Mouse (Mus musculus) macrophage (primary cell): ENCODE measurements at regions not wholly inside any gene's neighbourhood (a gene's known extent, or its start where the extent isn't known, plus 50 kb on each side); places are given as distances from the start of the nearest gene placed in this dataset.

ENCODE experiments used
- H3K27ac ChIP-seq: fragments of 350-480 bp; formaldehyde crosslinking; 2 replicates; pipeline ENCODE4 v1.9.0; 2021
- H3K36me3 ChIP-seq: fragments of 350-480 bp; formaldehyde crosslinking; 2 replicates; pipeline ENCODE4 v1.9.0; 2021; ENCODE audit errors: inconsistent target
- H3K4me3 ChIP-seq: fragments of 350-480 bp; formaldehyde crosslinking; 2 replicates; pipeline ENCODE4 v1.9.0; 2021; ENCODE audit errors: inconsistent target
- H3K79me2 ChIP-seq: fragments of 350-480 bp; formaldehyde crosslinking; 2 replicates; pipeline ENCODE4 v1.9.0; 2021; ENCODE audit errors: inconsistent target
- WGBS: methylation state at CpG from one replicate; pipeline ENCODE4 v1.1.7; 2026; ENCODE audit warnings: inconsistent platforms; ENCODE audit not compliant: missing documents; 5-methylcytosine and 5-hydroxymethylcytosine counted together

- H3K36me3 ChIP-seq: no peaks in the 10 kb centered on the region
- H3K79me2 ChIP-seq: no peaks in the 10 kb centered on the region
- no peak overlapping the region for H3K27ac ChIP-seq
- H3K4me3 ChIP-seq: no peak overlapping the region
- WGBS: 96% methylated on average over 10 of the region's 10 CpGs
Observed at GRCm38 (mm10) chr10:98645681-98646122, 268.5 kb upstream of the Atp2b1 start.

- Histone ChIP-seq H3K4me3 (no peak overlapping the region), H3K36me3 (no peaks in the 10 kb centered on the region), H3K79me2 (no peaks in the 10 kb centered on the region), H3K27ac (no peak overlapping the region)
- WGBS: 95% methylated on average over 8 of the region's 8 CpGs
Observed at GRCm38 (mm10) chr10:98646311-98646999, 267.8 kb upstream of the Atp2b1 start.

GRCm38 (mm10) chr10:98648710-98649245 is 265.4 kb upstream of the Atp2b1 start:
- 94% methylated on average over 7 of the region's 7 CpGs for WGBS
- Histone ChIP-seq H3K79me2 (no peaks in the 10 kb centered on the region), H3K4me3 (no peak overlapping the region), H3K36me3 (no peaks in the 10 kb centered on the region), H3K27ac (no peak overlapping the region)

- 93% methylated on average over 4 of the region's 4 CpGs for WGBS
- H3K4me3 ChIP-seq: no peak overlapping the region
- H3K27ac ChIP-seq: no peak overlapping the region
- no peaks in the 10 kb centered on the region for H3K36me3 ChIP-seq
- no peaks in the 10 kb centered on the region for H3K79me2 ChIP-seq
Observed at GRCm38 (mm10) chr10:98650533-98650932, 263.7 kb upstream of the Atp2b1 start.

- 99% methylated on average over 6 of the region's 6 CpGs for WGBS
- H3K36me3 ChIP-seq: no peaks in the 10 kb centered on the region
- H3K79me2 ChIP-seq: no peaks in the 10 kb centered on the region
- no peak overlapping the region for H3K27ac ChIP-seq
- H3K4me3 ChIP-seq: no peak overlapping the region
Observed at GRCm38 (mm10) chr10:98651127-98651526, 263.1 kb upstream of the Atp2b1 start.

- no peak overlapping the region for H3K27ac ChIP-seq
- H3K4me3 ChIP-seq: no peak overlapping the region
- H3K36me3 ChIP-seq: no peaks in the 10 kb centered on the region
- H3K79me2 ChIP-seq: no peaks in the 10 kb centered on the region
- WGBS: 93% methylated on average over 5 of the region's 5 CpGs
Observed at GRCm38 (mm10) chr10:98651599-98651998, 262.6 kb upstream of the Atp2b1 start.

GRCm38 (mm10) chr10:98652084-98652483 is 262.1 kb upstream of the Atp2b1 start:
- Histone ChIP-seq H3K79me2 (no peaks in the 10 kb centered on the region), H3K4me3 (no peak overlapping the region)
- 94% methylated on average over 2 of the region's 2 CpGs for WGBS

GRCm38 (mm10) chr10:98660747-98661146 is 253.5 kb upstream of the Atp2b1 start:
- Histone ChIP-seq H3K4me3 (no peak overlapping the region), H3K36me3 (no peaks in the 10 kb centered on the region), H3K27ac (no peak overlapping the region), H3K79me2 (no peaks in the 10 kb centered on the region)
- WGBS: 57% methylated on average over 1 of the region's 1 CpGs

More at GRCm38 (mm10) chr10:98652084-98652483, 262.1 kb upstream of the Atp2b1 start:
- Histone ChIP-seq H3K27ac (no peak overlapping the region), H3K36me3 (no peaks in the 10 kb centered on the region)

- Histone ChIP-seq H3K27ac (no peak overlapping the region), H3K4me3 (no peak overlapping the region), H3K79me2 (no peaks in the 10 kb centered on the region), H3K36me3 (no peaks in the 10 kb centered on the region)
- 97% methylated on average over 3 of the region's 3 CpGs for WGBS
Observed at GRCm38 (mm10) chr10:98665936-98666505, 248.2 kb upstream of the Atp2b1 start.

GRCm38 (mm10) chr10:98667728-98668127 is 246.5 kb upstream of the Atp2b1 start:
- H3K27ac ChIP-seq: no peak overlapping the region
- no peak overlapping the region for H3K4me3 ChIP-seq
- WGBS: 89% methylated on average over 1 of the region's 1 CpGs
- no peaks in the 10 kb centered on the region for H3K79me2 ChIP-seq
- no peaks in the 10 kb centered on the region for H3K36me3 ChIP-seq

GRCm38 (mm10) chr10:98674131-98674530 is 240.1 kb upstream of the Atp2b1 start:
- H3K79me2 ChIP-seq: no peaks in the 10 kb centered on the region
- no peaks in the 10 kb centered on the region for H3K36me3 ChIP-seq
- WGBS: 100% methylated on average over 1 of the region's 1 CpGs
- no peak overlapping the region for H3K27ac ChIP-seq
- H3K4me3 ChIP-seq: no peak overlapping the region

- H3K4me3 ChIP-seq: no peak overlapping the region
- 90% methylated on average over 2 of the region's 2 CpGs for WGBS
- no peak overlapping the region for H3K27ac ChIP-seq
- H3K79me2 ChIP-seq: no peaks in the 10 kb centered on the region
- no peaks in the 10 kb centered on the region for H3K36me3 ChIP-seq
Observed at GRCm38 (mm10) chr10:98676907-98677306, 237.3 kb upstream of the Atp2b1 start.

GRCm38 (mm10) chr10:98678234-98678633 is 236.0 kb upstream of the Atp2b1 start:
- 91% methylated on average over 4 of the region's 4 CpGs for WGBS
- Histone ChIP-seq H3K4me3 (no peak overlapping the region), H3K36me3 (no peaks in the 10 kb centered on the region), H3K27ac (no peak overlapping the region), H3K79me2 (no peaks in the 10 kb centered on the region)

GRCm38 (mm10) chr10:98682436-98682835 is 231.8 kb upstream of the Atp2b1 start:
- Histone ChIP-seq H3K36me3 (no peaks in the 10 kb centered on the region), H3K27ac (no peak overlapping the region), H3K4me3 (no peak overlapping the region), H3K79me2 (no peaks in the 10 kb centered on the region)
- WGBS: 86% methylated on average over 1 of the region's 1 CpGs

- Histone ChIP-seq H3K79me2 (no peaks in the 10 kb centered on the region), H3K27ac (peak overlapping the region; percentile 21; the same call in 1 of the 2 replicates), H3K36me3 (no peaks in the 10 kb centered on the region), H3K4me3 (peak overlapping the region; percentile 10; the same call in 1 of the 2 replicates)
- 11% methylated on average over 12 of the region's 12 CpGs for WGBS
Observed at GRCm38 (mm10) chr10:98684195-98684594, 230.0 kb upstream of the Atp2b1 start.
